In genomic region chr17:15817096-15817450, GRCm38 (mm10) we compare ENCODE assay signal across 19 mouse cellular contexts. TPM values are rescaled to one million over a fixed set of nuclear protein-coding genes. Genes with fewer than 3 reads are reported as not detected.
A peak's percentile ranks its signal among the peaks of the same experiment; 100 is the strongest.
DNase-seq lines count a peak whose midpoint lies in the region; ATAC-seq and TF ChIP-seq lines count a peak whose summit lies in the region.
"Had no signal": no experiment of that assay in that cellular context is flagged by ENCODE, and none has a peak within 500 bp of the region (broad histone marks: within the 10 kb centered on the region; RNA-seq: fewer than 3 reads in every experiment).

No protein-coding gene starts in this region.

- no peak overlapping the region for H3K27ac ChIP-seq in forebrain, postnatal 0 days (ENCODE audit: low read depth, low read length)
- no peak overlapping the region for H3K27ac ChIP-seq in forebrain, embryonic 15.5 days (replicated peaks)
- no peak overlapping the region for H3K27ac ChIP-seq in hindbrain, embryonic 13.5 days
- H3K27ac ChIP-seq in hindbrain, embryonic 14.5 days = no peak overlapping the region
- no peak overlapping the region for H3K27ac ChIP-seq in neural tube, embryonic 15.5 days (replicated peaks)
- H3K27ac ChIP-seq in small intestine, adult 2 months (ENCODE audit: insufficient read depth, low read depth, low read length) = peak overlapping the region; percentile 63; the same call in 1 of the 2 replicates
- H3K27ac ChIP-seq: embryonic facial prominence, embryonic 12.5 days; hindbrain, embryonic 12.5 days had no signal

- peaks cover 4% of the 10 kb centered on the region; the same call in 1 of the 2 replicates for H3K36me3 ChIP-seq in forebrain, postnatal 0 days (ENCODE audit: insufficient read depth)
- H3K36me3 ChIP-seq in forebrain, embryonic 15.5 days = peaks cover 17% of the 10 kb centered on the region; the same call in 1 of the 2 replicates
- H3K36me3 ChIP-seq in hindbrain, embryonic 13.5 days = peaks cover 43% of the 10 kb centered on the region
- H3K36me3 ChIP-seq in hindbrain, embryonic 14.5 days (replicated peaks; ENCODE audit: control insufficient read depth, insufficient read depth) = peaks cover 54% of the 10 kb centered on the region
- H3K36me3 ChIP-seq in neural tube, embryonic 15.5 days = no peaks in the 10 kb centered on the region
- peaks cover 13% of the 10 kb centered on the region for H3K36me3 ChIP-seq in small intestine, adult 2 months (ENCODE audit: control insufficient read depth, insufficient read depth, low read length)

- no peak overlapping the region for H3K9ac ChIP-seq in forebrain, postnatal 0 days
- no peak overlapping the region for H3K9ac ChIP-seq in forebrain, embryonic 15.5 days (replicated peaks)
- 0 out of 2 replicates have a peak overlapping the region, but pooled peaks have one; percentile 3 for H3K9ac ChIP-seq in hindbrain, embryonic 13.5 days
- H3K9ac ChIP-seq in hindbrain, embryonic 14.5 days = no peak overlapping the region
- no peak overlapping the region for H3K9ac ChIP-seq in neural tube, embryonic 15.5 days (replicated peaks)
- H3K9ac ChIP-seq: embryonic facial prominence, embryonic 12.5 days; heart, embryonic 12.5 days; hindbrain, embryonic 12.5 days had no signal

- H3K4me3 ChIP-seq in forebrain, postnatal 0 days (ENCODE audit: low read depth, low read length) = no peak overlapping the region
- H3K4me3 ChIP-seq in forebrain, embryonic 15.5 days = no peak overlapping the region
- no peak overlapping the region for H3K4me3 ChIP-seq in hindbrain, embryonic 13.5 days
- no peak overlapping the region for H3K4me3 ChIP-seq in hindbrain, embryonic 14.5 days (replicated peaks; ENCODE audit: low read length)
- H3K4me3 ChIP-seq in neural tube, embryonic 15.5 days (replicated peaks) = no peak overlapping the region
- no peak overlapping the region for H3K4me3 ChIP-seq in small intestine, adult 2 months (ENCODE audit: low read depth, low read length)
- H3K4me3 ChIP-seq: embryonic facial prominence, embryonic 12.5 days; heart, embryonic 12.5 days; hindbrain, embryonic 12.5 days had no signal

- no peak for TF ChIP-seq CTCF in forebrain, postnatal 0 days (IDR thresholded peaks at IDR 0.05; ENCODE audit: low read depth)
- TF ChIP-seq CTCF in small intestine, adult 2 months (IDR thresholded peaks at IDR 0.05; ENCODE audit: extremely low read depth, insufficient read length, insufficient replicate concordance, low read depth, low read length) = no peak

- H3K4me1 ChIP-seq in forebrain, postnatal 0 days (ENCODE audit: insufficient read depth) = peaks cover 4% of the 10 kb centered on the region; the same call in 1 of the 2 replicates
- peaks cover 58% of the 10 kb centered on the region for H3K4me1 ChIP-seq in forebrain, embryonic 15.5 days
- peaks cover 80% of the 10 kb centered on the region for H3K4me1 ChIP-seq in hindbrain, embryonic 13.5 days (replicated peaks)
- H3K4me1 ChIP-seq in hindbrain, embryonic 14.5 days (replicated peaks; ENCODE audit: control insufficient read depth, insufficient read depth, low read length) = peaks cover 45% of the 10 kb centered on the region
- H3K4me1 ChIP-seq in neural tube, embryonic 15.5 days = peaks cover 73% of the 10 kb centered on the region
- H3K4me1 ChIP-seq in small intestine, adult 2 months (ENCODE audit: control insufficient read depth, insufficient read depth, insufficient read length, low read length) = peaks cover 30% of the 10 kb centered on the region; the same call in 1 of the 2 replicates

- no peak overlapping the region for H3K4me2 ChIP-seq in forebrain, postnatal 0 days (ENCODE audit: low read depth)
- no peak overlapping the region for H3K4me2 ChIP-seq in forebrain, embryonic 15.5 days (replicated peaks)
- H3K4me2 ChIP-seq in hindbrain, embryonic 13.5 days = 0 out of 2 replicates have a peak overlapping the region, but pooled peaks have one; percentile 0
- no peak overlapping the region for H3K4me2 ChIP-seq in hindbrain, embryonic 14.5 days (replicated peaks)
- no peak overlapping the region for H3K4me2 ChIP-seq in neural tube, embryonic 15.5 days
- H3K4me2 ChIP-seq: embryonic facial prominence, embryonic 12.5 days; heart, embryonic 12.5 days; hindbrain, embryonic 12.5 days had no signal

- H3K27me3 ChIP-seq in forebrain, postnatal 0 days (ENCODE audit: insufficient read depth, low read length) = no peaks in the 10 kb centered on the region
- H3K27me3 ChIP-seq in forebrain, embryonic 15.5 days = no peaks in the 10 kb centered on the region
- no peaks in the 10 kb centered on the region for H3K27me3 ChIP-seq in hindbrain, embryonic 13.5 days
- H3K27me3 ChIP-seq in hindbrain, embryonic 14.5 days (ENCODE audit: control insufficient read depth, insufficient read depth, low read length) = no peaks in the 10 kb centered on the region
- H3K27me3 ChIP-seq in neural tube, embryonic 15.5 days (replicated peaks) = no peaks in the 10 kb centered on the region
- no peaks in the 10 kb centered on the region for H3K27me3 ChIP-seq in small intestine, adult 2 months (ENCODE audit: control insufficient read depth, insufficient read depth, low read length)
- H3K27me3 ChIP-seq: embryonic facial prominence, embryonic 12.5 days; heart, embryonic 12.5 days; hindbrain, embryonic 12.5 days had no signal

- 92% methylated on average over 5 of the region's 5 CpGs for WGBS in forebrain, postnatal 0 days
- WGBS in forebrain, embryonic 15.5 days = 95% methylated on average over 5 of the region's 5 CpGs
- 89% methylated on average over 5 of the region's 5 CpGs for WGBS in hindbrain, embryonic 13.5 days
- 87% methylated on average over 5 of the region's 5 CpGs for WGBS in hindbrain, embryonic 14.5 days
- 92% methylated on average over 5 of the region's 5 CpGs for WGBS in neural tube, embryonic 15.5 days
- 20% methylated on average over 5 of the region's 5 CpGs for WGBS in small intestine, adult 2 months

- H3K9me3 ChIP-seq in forebrain, postnatal 0 days (ENCODE audit: low read length) = no peaks in the 10 kb centered on the region
- H3K9me3 ChIP-seq in forebrain, embryonic 15.5 days = no peaks in the 10 kb centered on the region
- H3K9me3 ChIP-seq in hindbrain, embryonic 13.5 days = no peaks in the 10 kb centered on the region
- no peaks in the 10 kb centered on the region for H3K9me3 ChIP-seq in hindbrain, embryonic 14.5 days (ENCODE audit: control insufficient read depth, low read length)
- H3K9me3 ChIP-seq in neural tube, embryonic 15.5 days (replicated peaks) = no peaks in the 10 kb centered on the region
- H3K9me3 ChIP-seq: embryonic facial prominence, embryonic 12.5 days; heart, embryonic 12.5 days; hindbrain, embryonic 12.5 days had no signal

- no peak for TF ChIP-seq POLR2A in small intestine, adult 2 months (IDR thresholded peaks at IDR 0.05; ENCODE audit: low read depth, low read length)

- ATAC-seq in forebrain, postnatal 0 days = 0 out of 2 replicates have a peak, but pooled peaks have one; percentile 3
- no peak for ATAC-seq in forebrain, embryonic 15.5 days (replicated peaks)
- ATAC-seq in hindbrain, embryonic 13.5 days (ENCODE audit: low FRiP score) = 0 out of 2 replicates have a peak, but pooled peaks have one; percentile 10
- ATAC-seq in hindbrain, embryonic 14.5 days (ENCODE audit: low FRiP score) = no peak
- no peak for ATAC-seq in neural tube, embryonic 15.5 days (ENCODE audit: low FRiP score)
- ATAC-seq: forebrain, embryonic 16.5 days had no signal

- intact Hi-C loops in left cerebral cortex, postnatal 25 days (cut with DNase I) = no loop called here

- DNase-seq in forebrain, postnatal 0 days = no peak
- DNase-seq in hindbrain, embryonic 14.5 days (ENCODE audit: low spot score) = no peak
- peak; percentile 10 for DNase-seq in neural tube, embryonic 10.5 days (ENCODE audit: extremely low spot score, low spot score)
- no peak for DNase-seq in left cerebral cortex, postnatal 25 days (ENCODE audit: low spot score in 2 of 2)
- DNase-seq: adrenal gland, postnatal 10 days; B cell, adult 2 months; cerebellum, adult 11 months; cerebellum, adult 9-10 months; cerebellum, postnatal 25 days; heart, postnatal 4 days had no signal

RNA-seq across cellular contexts. Expression of gene Rgmb, which starts 13.8 kb away (rescaled TPM):
- 64.7 and 81.4 TPM in 2 replicates for total RNA-seq in forebrain, postnatal 0 days (2014; rRNA removed)
- polyA plus RNA-seq in forebrain, postnatal 0 days (2015; fragmentation: Nextera tagmentation; extraction: Ambion mirVana) = 40.6 and 48.1 TPM in 2 replicates
- polyA plus RNA-seq in forebrain, embryonic 15.5 days (2015; fragmentation: Nextera tagmentation; extraction: Ambion mirVana) = 48.2 and 51.9 TPM in 2 replicates
- 86.6 and 97.1 TPM in 2 replicates for polyA plus RNA-seq in hindbrain, embryonic 13.5 days (2015; fragmentation: Nextera tagmentation; extraction: Ambion mirVana)
- 95.0 and 100.0 TPM in 2 replicates for polyA plus RNA-seq in hindbrain, embryonic 14.5 days (2014; fragmentation: Nextera tagmentation; extraction: Ambion mirVana)
- 43.3 and 53.7 TPM in 2 replicates for polyA plus RNA-seq in neural tube, embryonic 15.5 days (2015; fragmentation: Nextera tagmentation; extraction: Ambion mirVana)
- polyA plus RNA-seq in small intestine, adult 2 months (2012; rRNA removed) = 76.1 and 97.5 TPM in 2 replicates
- 10 to 100 TPM; 62.6 to 66.2 TPM for total RNA-seq in left cerebral cortex, postnatal 25 days (2021)
- total RNA-seq: MEL had no signal

Comparison
In these comparisons a context has a peak if more than half of its experiments do, and no peak if none do; other contexts are left out.
1. ATAC-seq: peak in forebrain, postnatal 0 days (single experiment) and hindbrain, embryonic 13.5 days (single experiment); none in forebrain, embryonic 15.5 days (single experiment), hindbrain, embryonic 14.5 days (single experiment) and neural tube, embryonic 15.5 days (single experiment).